In the genomic region with DNA sequence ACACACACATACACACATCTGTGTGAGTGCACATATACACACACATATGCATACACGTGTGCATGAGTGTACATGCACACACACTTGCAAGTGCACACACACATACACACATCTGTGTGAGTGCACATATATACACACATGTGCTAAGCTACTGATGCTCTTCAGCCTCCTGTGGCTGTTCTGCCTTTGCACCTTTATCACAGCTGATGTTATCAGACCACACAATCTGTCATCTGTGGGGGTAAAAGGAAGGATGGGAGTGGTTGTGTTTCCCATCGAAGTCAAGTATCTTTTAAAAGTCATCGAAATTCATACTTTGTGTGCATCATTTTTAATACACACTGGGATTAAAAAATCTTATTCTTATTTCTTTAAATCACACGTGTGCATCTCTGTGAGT, we compare ENCODE assay signal across 33 mouse cellular contexts. TPM values are rescaled to one million over a fixed set of nuclear protein-coding genes. Genes with fewer than 3 reads are reported as not detected.
A peak's percentile ranks its signal among the peaks of the same experiment; 100 is the strongest.
DNase-seq lines count a peak whose midpoint lies in the region; ATAC-seq lines count a peak whose summit lies in the region.
"Had no signal": no experiment of that assay in that cellular context is flagged by ENCODE, and none has a peak within 500 bp of the region (broad histone marks: within the 10 kb centered on the region; RNA-seq: fewer than 3 reads in every experiment).

No protein-coding gene starts in this region.

- no peaks in the 10 kb centered on the region for H3K36me3 ChIP-seq in heart, embryonic 12.5 days
- H3K36me3 ChIP-seq: embryonic facial prominence, embryonic 10.5 days; embryonic facial prominence, embryonic 13.5 days; forebrain, embryonic 12.5 days; forebrain, embryonic 15.5 days; heart, embryonic 15.5 days; hindbrain, embryonic 10.5 days; intestine, embryonic 15.5 days had no signal

- H3K4me1 ChIP-seq in heart, embryonic 12.5 days (replicated peaks): no peaks in the 10 kb centered on the region
- H3K4me1 ChIP-seq: embryonic facial prominence, embryonic 10.5 days; embryonic facial prominence, embryonic 13.5 days; forebrain, embryonic 15.5 days; heart, embryonic 15.5 days; intestine, embryonic 15.5 days had no signal

- WGBS in heart, embryonic 12.5 days: 59% methylated on average over 4 of the region's 4 CpGs

- H3K27ac ChIP-seq in heart, embryonic 12.5 days (ENCODE audit: poor library complexity, severe bottlenecking): no peak overlapping the region
- H3K27ac ChIP-seq: embryonic facial prominence, embryonic 10.5 days; embryonic facial prominence, embryonic 13.5 days; forebrain, embryonic 12.5 days; forebrain, embryonic 15.5 days; heart, embryonic 15.5 days; hindbrain, embryonic 10.5 days; hindbrain, embryonic 14.5 days; hindbrain, postnatal 0 days; intestine, embryonic 15.5 days had no signal

- no peak overlapping the region for H3K4me3 ChIP-seq in heart, embryonic 12.5 days
- H3K4me3 ChIP-seq: embryonic facial prominence, embryonic 10.5 days; embryonic facial prominence, embryonic 13.5 days; erythroblast, embryonic 14.5 days; forebrain, embryonic 12.5 days; forebrain, embryonic 15.5 days; heart, embryonic 15.5 days; hindbrain, embryonic 10.5 days; intestine, embryonic 15.5 days had no signal

- H3K9me3 ChIP-seq in heart, embryonic 12.5 days (replicated peaks): no peaks in the 10 kb centered on the region
- H3K9me3 ChIP-seq: embryonic facial prominence, embryonic 10.5 days; forebrain, embryonic 12.5 days; forebrain, embryonic 15.5 days; heart, embryonic 15.5 days; hindbrain, embryonic 10.5 days; intestine, embryonic 15.5 days had no signal

- no peaks in the 10 kb centered on the region for H3K27me3 ChIP-seq in heart, embryonic 12.5 days (replicated peaks)
- H3K27me3 ChIP-seq: embryonic facial prominence, embryonic 13.5 days; forebrain, embryonic 15.5 days; heart, embryonic 15.5 days; intestine, embryonic 15.5 days had no signal

- no peak for ATAC-seq in heart, embryonic 12.5 days (ENCODE audit: insufficient number of reproducible peaks, low FRiP score)
- ATAC-seq in CD4-positive, CD25-positive, alpha-beta regulatory T cell, adult 4 months: peak; percentile 69
- ATAC-seq in inflammation-experienced regulatory T-cells, adult 6 months: peak; percentile 75
- ATAC-seq: forebrain, embryonic 15.5 days; hindbrain, postnatal 0 days; intestine, embryonic 15.5 days had no signal

- no peak overlapping the region for H3K9ac ChIP-seq in heart, embryonic 12.5 days
- H3K9ac ChIP-seq: embryonic facial prominence, embryonic 13.5 days; forebrain, embryonic 12.5 days; forebrain, embryonic 15.5 days; heart, embryonic 15.5 days; hindbrain, embryonic 14.5 days; intestine, embryonic 15.5 days had no signal

- peak; percentile 1 for DNase-seq in heart, adult 11 months
- no peak for DNase-seq in adrenal gland, postnatal 4 days (ENCODE audit: low spot score in 2 of 2)
- no peak for DNase-seq in spleen, postnatal 14 days (ENCODE audit: low spot score in 2 of 2)
- DNase-seq: adrenal gland, postnatal 10 days; adrenal gland, postnatal 36 days; cerebellum, adult 11 months; cerebellum, adult 2 months; cerebellum, adult 9-11 months; cerebellum, postnatal 25 days; gastrocnemius, postnatal 10 days; gastrocnemius, postnatal 36 days; heart, postnatal 10 days; heart, postnatal 36 days; kidney, adult 11 months had no signal

- no peak overlapping the region for H3K4me2 ChIP-seq in heart, embryonic 12.5 days
- H3K4me2 ChIP-seq: embryonic facial prominence, embryonic 13.5 days; forebrain, embryonic 12.5 days; forebrain, embryonic 15.5 days; heart, embryonic 11.5 days; heart, embryonic 15.5 days; hindbrain, embryonic 14.5 days; intestine, embryonic 15.5 days had no signal

RNA-seq across cellular contexts. Expression of gene Tyrobp, which starts 11.2 kb away (rescaled TPM):
- polyA plus RNA-seq in heart, embryonic 12.5 days (2016; fragmentation: Nextera tagmentation; extraction: Ambion mirVana): 9.5 and 9.8 TPM in 2 replicates
- polyA plus RNA-seq in CD4-positive, CD25-positive, alpha-beta regulatory T cell, adult 4 months (2017; shearing (Covaris generic)): 1 to 10 TPM; 6.4 to 7.1 TPM
- 10 to 100 TPM in 1 of 3 experiments, 1 to 10 TPM in 1, under 1 TPM in 1; 0.79 to 15.0 (median 2.2) TPM for polyA plus RNA-seq in inflammation-experienced regulatory T-cells, adult 6 months (2017; shearing (Covaris generic))
- total RNA-seq in adrenal gland, postnatal 4 days (2021): 10 to 100 TPM; 26.6 to 40.2 TPM
- total RNA-seq: ES-E14 had no signal

RNA-seq across cellular contexts. Expression of gene Hcst, which starts 17.3 kb away (rescaled TPM):
- 1.1 TPM in 1 of 2 replicates, not detected in the other for polyA plus RNA-seq in heart, embryonic 12.5 days (2016; fragmentation: Nextera tagmentation; extraction: Ambion mirVana)
- polyA plus RNA-seq in CD4-positive, CD25-positive, alpha-beta regulatory T cell, adult 4 months (2017; shearing (Covaris generic)): 100 to 1,000 TPM; 356 to 434 TPM
- 100 to 1,000 TPM; 484 to 574 (median 552) TPM for polyA plus RNA-seq in inflammation-experienced regulatory T-cells, adult 6 months (2017; shearing (Covaris generic))
- 1 to 10 TPM; 1.6 to 2.2 TPM for total RNA-seq in adrenal gland, postnatal 4 days (2021)
- total RNA-seq: ES-E14; gastrocnemius, adult 18-20 months; heart, adult 8-10 months; heart, postnatal 36 days; hindbrain, postnatal 0 days had no signal
- polyA plus RNA-seq: embryonic facial prominence, embryonic 10.5 days; erythroblast, embryonic 14.5 days; forebrain, embryonic 12.5 days; forebrain, embryonic 15.5 days had no signal

RNA-seq across cellular contexts. Expression of gene Nfkbid, which starts 19.2 kb away (rescaled TPM):
- polyA plus RNA-seq in heart, embryonic 12.5 days (2016; fragmentation: Nextera tagmentation; extraction: Ambion mirVana): 0.95 and 1.3 TPM in 2 replicates
- 10 to 100 TPM; 39.2 to 44.4 TPM for polyA plus RNA-seq in CD4-positive, CD25-positive, alpha-beta regulatory T cell, adult 4 months (2017; shearing (Covaris generic))
- polyA plus RNA-seq in inflammation-experienced regulatory T-cells, adult 6 months (2017; shearing (Covaris generic)): 10 to 100 TPM; 37.3 to 50.8 (median 41.1) TPM
- total RNA-seq in adrenal gland, postnatal 4 days (2021): 1 to 10 TPM; 2.1 to 2.3 TPM

RNA-seq across cellular contexts. Expression of gene Lrfn3, which starts 39.8 kb away (rescaled TPM):
- polyA plus RNA-seq in heart, embryonic 12.5 days (2016; fragmentation: Nextera tagmentation; extraction: Ambion mirVana): 2.3 and 2.8 TPM in 2 replicates
- polyA plus RNA-seq in CD4-positive, CD25-positive, alpha-beta regulatory T cell, adult 4 months (2017; shearing (Covaris generic)): not detected
- not detected for polyA plus RNA-seq in inflammation-experienced regulatory T-cells, adult 6 months (2017; shearing (Covaris generic))
- 10 to 100 TPM; 18.7 to 19.5 TPM for total RNA-seq in adrenal gland, postnatal 4 days (2021)
- total RNA-seq: common myeloid progenitor, adult 5-6 weeks; granulocyte monocyte progenitor cell, adult 5-6 weeks had no signal

RNA-seq across cellular contexts. Expression of gene Aplp1, which starts 43.0 kb away (rescaled TPM):
- 41.6 and 43.4 TPM in 2 replicates for polyA plus RNA-seq in heart, embryonic 12.5 days (2016; fragmentation: Nextera tagmentation; extraction: Ambion mirVana)
- 1 to 10 TPM; 3.1 to 3.5 TPM for polyA plus RNA-seq in CD4-positive, CD25-positive, alpha-beta regulatory T cell, adult 4 months (2017; shearing (Covaris generic))
- polyA plus RNA-seq in inflammation-experienced regulatory T-cells, adult 6 months (2017; shearing (Covaris generic)): 1 to 10 TPM; 6.0 to 7.4 (median 6.0) TPM
- 10 to 100 TPM; 49.5 to 59.1 TPM for total RNA-seq in adrenal gland, postnatal 4 days (2021)
- total RNA-seq: common myeloid progenitor, adult 5-6 weeks; granulocyte monocyte progenitor cell, adult 5-6 weeks had no signal

Comparison
In these comparisons a context has a peak if more than half of its experiments do, and no peak if none do; other contexts are left out.
1. RNA of gene Hcst, which starts 17.3 kb away (polyA plus RNA-seq): 484 to 574 TPM in inflammation-experienced regulatory T-cells, adult 6 months and 356 to 434 TPM in CD4-positive, CD25-positive, alpha-beta regulatory T cell, adult 4 months; 1.1 TPM in heart, embryonic 12.5 days; every median in the first group is over 100 times any median in the second.
2. RNA of gene Nfkbid, which starts 19.2 kb away (polyA plus RNA-seq): 39.2 to 44.4 TPM in CD4-positive, CD25-positive, alpha-beta regulatory T cell, adult 4 months and 37.3 to 50.8 TPM in inflammation-experienced regulatory T-cells, adult 6 months; 0.95 to 1.3 TPM in heart, embryonic 12.5 days; every median in the first group is over 10 times any median in the second.